Mouse (Mus musculus): ENCODE results near the gene Pex14.
"Not testable (repeated sequence)": the region's sequence is repeated elsewhere in the genome, so short reads cannot be mapped to it uniquely, and the experiment has no call there.

Pex14 gene

DNA sequence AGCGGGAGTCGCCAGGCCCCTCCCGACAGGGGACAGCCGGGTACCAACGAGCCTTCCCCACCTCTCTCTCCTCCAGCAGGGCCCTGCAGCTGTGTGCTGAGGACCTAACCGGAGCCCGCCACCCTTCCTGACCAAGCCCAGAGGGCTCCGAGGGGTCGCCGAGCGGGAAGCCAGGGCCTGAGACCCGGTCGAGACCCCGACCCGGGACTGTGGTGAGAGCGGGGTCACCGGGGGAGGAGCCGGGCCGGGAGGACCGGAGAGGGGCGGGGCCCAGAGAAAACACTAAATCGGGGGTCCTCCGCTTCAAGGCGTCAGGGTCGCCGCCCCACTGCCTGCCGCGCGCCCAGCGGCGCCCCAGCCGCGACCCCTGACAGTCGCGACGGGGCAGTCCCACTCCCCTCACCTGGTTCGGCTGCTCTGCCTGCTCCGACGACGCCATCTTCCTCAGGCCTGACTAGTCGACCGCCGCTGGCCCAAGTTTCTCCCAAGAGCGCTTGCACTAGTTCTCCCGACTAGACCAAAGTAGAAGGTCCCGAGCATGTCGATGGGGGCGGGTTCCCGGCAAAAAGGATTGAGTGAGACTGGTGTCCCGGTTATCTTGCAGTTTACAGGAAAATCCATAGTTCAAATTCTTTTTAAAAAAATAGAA is at the start of gene Pex14:
Gene Pex14 (minus strand): TSS at position 508 of the 649 bp plus-strand sequence.
- peak; percentile 79 for DNase-seq (ENCODE audit: low spot score)

DNA sequence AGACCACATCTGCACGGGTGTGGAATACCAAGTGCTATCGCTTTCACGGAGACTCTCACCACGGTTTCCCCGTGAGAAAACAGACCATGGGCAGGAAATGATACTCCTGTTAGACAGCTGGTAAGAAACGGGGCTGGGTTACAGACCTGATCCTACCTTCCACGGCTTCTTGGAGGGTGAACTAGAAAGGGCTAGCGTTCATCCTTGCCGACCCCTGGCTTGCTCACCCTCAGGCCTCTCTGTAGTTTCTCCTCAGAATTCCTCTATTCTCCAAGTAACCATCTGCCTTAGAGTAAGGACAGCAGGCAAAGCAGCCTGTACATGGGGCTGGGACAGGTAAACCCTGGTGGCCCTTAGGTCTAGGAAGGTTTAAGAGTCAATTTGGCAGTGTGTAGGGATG is 49.5 kb upstream of the Pex14 start:
- no peak for DNase-seq (ENCODE audit: low spot score)

DNA sequence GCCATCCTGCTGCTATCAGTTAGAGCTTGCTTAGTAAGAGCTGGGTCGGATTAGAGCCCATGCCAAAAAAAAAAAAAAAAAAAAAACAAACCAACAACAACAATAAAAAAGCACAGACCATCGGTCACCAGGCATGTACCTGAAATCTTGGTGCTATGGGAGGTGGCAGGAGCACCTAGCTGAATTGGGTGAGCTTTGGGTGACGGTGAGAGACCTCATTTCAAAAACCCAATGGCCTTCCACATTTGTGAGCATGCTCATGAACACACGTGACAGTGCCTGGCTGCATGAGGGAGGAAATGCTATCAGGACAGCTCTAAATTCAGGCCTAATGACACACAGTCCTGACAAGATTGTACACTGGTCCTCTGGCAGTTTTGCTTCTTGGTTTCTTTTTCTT is 48.4 kb upstream of the Pex14 start:
- DNase-seq (ENCODE audit: low spot score): no peak

GRCm38 (mm10) chr4:149147528-149147927 is 47.9 kb upstream of the Pex14 start:
- no peak for DNase-seq (ENCODE audit: low spot score)

DNA sequence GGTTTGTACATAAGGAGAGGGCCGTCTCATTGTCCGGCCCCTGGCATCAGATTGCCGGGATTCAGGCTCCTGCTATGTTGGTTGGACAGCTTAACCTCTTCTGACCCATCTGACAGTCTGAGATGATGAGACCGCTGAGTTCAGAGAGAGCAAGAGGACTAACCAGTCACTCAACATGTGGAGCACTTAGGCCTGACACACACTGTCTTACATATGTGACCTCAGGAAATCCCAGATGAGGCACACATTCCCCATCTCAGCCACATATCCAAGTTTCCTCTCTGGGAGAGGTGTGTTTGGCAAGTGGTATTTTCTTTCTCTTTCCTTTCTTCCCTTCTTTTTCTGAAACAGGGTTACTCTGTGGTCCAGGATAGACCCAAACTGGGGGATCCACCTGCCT is 45.5 kb upstream of the Pex14 start:
- DNase-seq (ENCODE audit: low spot score): no peak

- peak; percentile 68 for DNase-seq (ENCODE audit: low spot score)
These were observed 44.8 kb upstream of the Pex14 start for GRCm38 (mm10) chr4:149144459-149144858.

- no peak for DNase-seq (ENCODE audit: low spot score)
These were observed 43.9 kb upstream of the Pex14 start for GRCm38 (mm10) chr4:149143594-149143993.

- no peak for DNase-seq (ENCODE audit: low spot score)
These were observed 38.8 kb upstream of the Pex14 start for GRCm38 (mm10) chr4:149138515-149138914.

DNA sequence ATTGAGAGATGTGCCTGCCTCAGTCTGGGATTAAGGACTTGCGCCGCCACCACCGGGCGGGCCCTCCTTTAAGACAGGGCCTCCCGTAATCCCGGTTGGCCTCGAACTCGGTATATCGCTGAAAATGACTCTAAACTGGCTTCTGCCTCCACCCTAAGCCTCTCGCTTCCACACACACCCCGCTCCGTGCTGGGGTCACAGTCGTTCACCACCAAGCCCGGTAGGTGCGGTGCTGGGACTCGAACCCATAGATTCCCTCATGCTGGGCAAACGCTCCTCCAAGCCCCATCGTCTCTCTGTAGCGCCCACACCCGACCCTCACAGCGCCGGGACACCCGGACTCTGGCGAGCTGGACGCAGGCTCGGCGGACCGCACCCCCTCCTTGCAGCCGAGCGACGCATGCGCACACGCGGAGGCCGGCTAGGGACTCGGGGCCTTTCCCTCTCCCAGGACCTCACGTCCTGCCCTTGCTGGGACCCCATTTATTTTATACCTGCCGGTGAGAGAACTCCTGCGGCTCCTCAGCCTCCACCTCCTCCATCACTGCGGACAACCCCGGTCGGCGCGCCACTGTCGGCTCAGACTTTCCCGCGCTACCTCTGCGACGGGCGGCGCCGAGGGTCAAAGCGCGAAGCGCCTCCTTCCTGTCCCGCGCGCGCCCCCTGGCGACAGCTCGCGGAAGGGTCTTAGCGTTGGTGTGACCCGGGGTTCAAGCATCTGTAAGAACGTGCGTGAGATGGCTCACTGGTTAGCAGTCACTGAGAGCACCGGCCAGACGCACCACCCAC is 37.5 kb upstream of the Pex14 start, which contains the start of gene Cenps:
Gene Cenps (minus strand): TSS at position 648 of the 789 bp plus-strand sequence.
- peak; percentile 77 for DNase-seq (ENCODE audit: low spot score)

DNA sequence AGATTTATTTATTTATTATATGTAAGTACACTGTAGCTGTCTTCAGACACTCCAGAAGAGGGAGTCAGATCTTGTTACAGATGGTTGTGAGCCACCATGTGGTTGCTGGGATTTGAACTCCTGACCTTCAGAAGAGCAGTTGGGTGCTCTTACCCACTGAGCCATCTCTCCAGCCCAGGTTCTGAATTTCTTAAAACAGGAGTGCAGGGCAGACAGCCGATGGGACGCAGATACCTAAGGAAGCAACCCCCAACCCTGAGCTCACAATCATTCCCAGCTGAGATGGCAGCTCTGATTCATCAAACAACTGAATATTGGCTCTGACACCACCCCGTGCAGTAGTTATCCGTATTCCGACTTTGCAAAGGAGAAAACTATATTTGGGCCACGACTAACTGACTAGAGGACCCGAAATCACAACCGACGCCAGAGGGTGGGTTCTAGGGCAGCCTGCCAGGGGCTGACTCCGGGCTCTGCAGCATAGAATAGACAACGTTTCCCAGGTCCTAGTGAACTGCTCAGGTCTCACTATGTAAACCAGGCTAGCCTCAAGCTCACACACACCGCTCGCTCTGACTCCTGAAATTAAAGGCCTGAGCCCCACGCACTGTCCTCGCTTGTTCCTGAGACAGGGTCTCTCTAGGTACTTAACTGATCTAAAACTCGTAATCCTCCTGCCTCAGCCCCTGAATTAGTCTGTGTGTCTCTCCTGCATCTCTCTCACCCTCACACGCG is 36.6 kb upstream of the Pex14 start:
- no peak for DNase-seq (ENCODE audit: low spot score)

DNA sequence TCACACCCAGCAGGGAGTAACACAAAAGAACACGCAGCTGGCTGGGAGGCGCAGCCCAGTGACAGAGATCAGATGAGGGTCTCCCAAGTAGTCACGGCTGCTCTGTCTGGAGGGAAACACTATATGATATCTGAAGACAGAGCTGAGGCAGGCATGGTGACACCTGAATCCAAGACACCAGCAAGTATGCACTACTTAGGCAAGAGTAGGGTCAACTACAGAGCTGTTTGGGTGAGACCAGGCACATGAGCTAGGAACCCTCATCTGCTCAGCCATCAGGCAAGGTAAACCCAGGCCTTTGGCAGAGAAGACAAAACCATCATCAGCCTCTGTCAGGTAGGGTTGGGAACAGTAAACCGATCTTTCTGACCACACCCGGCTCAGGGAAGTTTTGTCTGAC is 33.7 kb upstream of the Pex14 start:
- no peak for DNase-seq (ENCODE audit: low spot score)

- no peak for DNase-seq (ENCODE audit: low spot score)
These were observed 32.3 kb upstream of the Pex14 start for GRCm38 (mm10) chr4:149131789-149132565.

DNA sequence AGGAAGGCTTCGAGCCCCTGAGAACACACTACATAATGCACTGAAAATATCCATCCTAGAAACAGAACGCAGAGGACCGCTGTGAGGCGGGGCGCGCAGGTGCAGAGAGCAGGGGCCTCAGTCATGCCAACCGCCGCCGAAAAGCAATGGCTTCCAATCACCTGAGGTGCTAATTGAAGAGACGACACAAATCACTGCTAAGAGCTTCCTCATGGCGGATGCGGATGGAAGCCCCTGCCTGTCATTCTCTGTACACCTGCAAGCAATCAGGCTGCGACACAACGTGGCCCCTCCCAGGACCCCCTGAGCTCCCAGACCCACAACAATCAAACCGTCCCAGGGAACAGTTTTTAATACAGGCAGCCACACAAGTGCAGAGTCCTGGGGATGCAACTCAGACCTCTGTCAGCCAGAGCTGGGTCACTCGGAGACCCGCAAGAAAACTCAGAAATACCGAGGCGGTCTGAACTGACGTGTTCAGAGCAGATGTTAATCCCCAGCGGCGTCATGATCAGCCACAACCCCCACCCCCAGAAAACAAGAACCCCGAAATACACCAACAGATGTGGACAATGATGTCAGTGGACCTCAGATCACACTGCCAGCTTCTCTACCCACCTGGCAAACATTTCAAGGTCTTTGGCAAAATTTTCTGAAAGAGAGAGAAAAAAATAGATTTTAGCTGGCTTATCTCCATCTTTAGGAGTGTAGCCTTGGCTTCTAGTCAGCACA is 31.5 kb upstream of the Pex14 start:
- no peak for DNase-seq (ENCODE audit: low spot score)

DNA sequence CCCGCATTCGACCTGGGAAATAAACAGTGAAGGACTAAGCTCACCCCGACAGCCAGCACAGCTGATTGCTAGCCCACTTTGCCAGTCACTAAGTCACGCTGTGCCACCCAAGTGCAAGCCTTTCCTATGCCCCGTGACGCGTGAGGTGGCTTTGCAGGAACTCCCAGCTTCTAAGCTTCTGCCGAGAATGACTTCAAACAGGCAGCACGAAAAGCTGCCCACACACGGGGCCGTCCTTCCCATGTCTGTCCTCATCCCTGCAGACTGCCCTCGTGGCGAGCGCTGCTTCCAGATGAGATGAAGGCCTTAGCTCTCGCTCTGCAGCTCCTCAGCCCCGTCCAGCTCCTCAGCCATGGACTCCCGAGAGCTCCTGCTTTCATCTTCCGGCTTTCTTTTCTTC is 28.8 kb upstream of the Pex14 start:
- DNase-seq (ENCODE audit: low spot score): no peak

GRCm38 (mm10) chr4:149126663-149127062 is 27.0 kb upstream of the Pex14 start, which contains the start of gene Cort:
Cort (minus strand) TSS chr4:149126763.
- DNase-seq (ENCODE audit: low spot score): no peak

DNA sequence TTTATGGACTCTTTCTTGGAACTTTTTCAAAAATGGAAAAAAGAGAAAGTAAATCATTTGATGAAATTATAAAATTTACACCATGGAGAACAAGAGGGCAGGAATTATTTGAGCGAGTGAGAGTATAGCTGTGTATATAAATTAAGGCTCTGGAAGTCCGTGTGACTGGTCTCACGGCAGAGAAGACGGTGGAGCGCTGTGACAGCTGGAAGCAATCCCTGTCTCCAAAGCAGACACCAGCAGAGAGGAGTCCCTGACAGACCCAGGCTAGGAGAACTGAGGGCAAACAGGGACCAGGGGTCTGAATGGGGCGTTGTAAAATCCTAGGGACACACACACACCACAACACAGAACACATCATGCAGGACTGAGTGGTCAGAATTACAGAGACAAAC is 26.4 kb upstream of the Pex14 start:
- no peak for DNase-seq (ENCODE audit: low spot score)

DNA sequence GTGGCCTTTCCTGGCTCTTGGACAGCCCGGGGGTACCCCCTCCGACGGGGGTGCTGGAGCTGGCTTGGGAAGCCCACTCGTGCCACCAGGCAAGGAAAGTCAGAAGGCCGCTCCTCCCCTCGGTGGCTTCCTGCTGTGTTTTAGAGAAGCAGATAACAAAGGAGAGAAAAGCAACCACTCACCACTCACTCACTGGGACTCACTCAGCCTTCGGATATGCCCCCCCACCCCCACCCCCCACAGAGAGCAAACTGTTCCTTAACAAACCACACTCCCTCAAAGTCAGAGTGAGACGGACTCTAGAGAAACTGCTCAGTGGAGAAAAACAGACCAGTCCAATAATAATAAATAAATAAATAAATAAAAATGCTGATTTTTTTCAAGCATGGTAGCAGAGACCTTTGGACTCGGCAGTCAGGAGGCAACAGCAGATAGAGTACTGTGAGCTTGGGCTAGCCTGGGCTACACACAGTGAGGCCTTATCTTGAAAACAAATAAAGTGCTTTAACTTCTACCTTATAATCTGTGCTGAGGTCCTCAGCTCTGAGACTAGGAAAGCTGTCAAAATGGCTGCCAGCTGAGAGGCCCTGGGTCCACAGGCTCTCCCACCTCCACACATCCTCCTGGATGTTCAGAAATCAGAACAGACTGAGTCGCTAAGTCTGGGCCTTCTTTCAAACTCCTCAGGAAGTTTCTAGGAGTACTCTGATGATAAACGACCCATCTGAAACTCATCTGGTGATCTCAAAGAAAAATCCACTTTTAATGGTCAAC is 25.9 kb upstream of the Pex14 start:
- DNase-seq (ENCODE audit: low spot score): no peak

DNA sequence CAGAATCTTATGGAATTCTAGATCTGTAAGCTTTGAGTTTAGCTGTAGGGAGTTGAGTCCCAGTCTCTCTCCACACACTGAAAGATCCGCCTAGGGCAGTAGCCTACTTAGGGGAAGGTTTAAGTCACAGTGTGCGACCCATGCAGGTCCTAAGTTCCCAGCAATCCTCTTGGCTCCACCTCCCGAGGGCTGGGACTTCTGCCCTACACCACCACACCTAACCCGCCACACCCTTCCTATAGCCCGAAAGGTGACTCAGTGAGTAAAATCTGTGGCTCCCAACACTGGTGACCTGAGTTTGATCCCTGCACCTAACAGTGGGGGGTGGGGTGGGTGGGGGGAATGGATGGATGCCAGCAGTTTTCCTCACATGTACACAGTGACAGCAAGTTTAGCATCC is 23.8 kb upstream of the Pex14 start:
- no peak for DNase-seq (ENCODE audit: low spot score)

DNA sequence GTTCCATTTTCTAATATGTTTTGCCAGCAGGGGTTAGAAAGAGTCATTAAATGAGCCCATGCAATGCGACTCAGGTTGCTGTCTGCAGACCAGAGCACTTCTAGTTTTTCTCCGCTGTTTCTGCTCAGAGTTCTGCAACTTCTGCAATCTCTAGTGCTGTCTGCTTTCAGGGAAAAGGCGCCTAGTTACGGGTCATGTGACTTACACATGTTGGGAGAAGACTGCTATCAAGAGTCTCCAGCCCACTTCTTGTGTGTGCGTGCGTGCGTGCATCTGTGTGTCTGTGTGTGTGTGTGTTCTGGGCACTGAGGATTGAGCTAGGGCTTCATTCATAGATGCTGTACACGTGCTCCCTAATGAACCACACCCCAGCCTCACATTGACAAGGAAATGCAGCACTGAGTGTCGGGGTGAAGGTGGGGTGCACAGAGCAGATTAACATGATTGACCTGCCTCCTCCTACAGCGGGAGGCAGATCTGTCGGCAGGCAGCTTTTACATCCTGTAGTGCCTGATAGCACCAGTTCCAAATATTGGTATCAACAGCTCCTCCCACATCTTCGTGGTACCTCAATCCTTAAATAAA is 20.4 kb upstream of the Pex14 start:
- DNase-seq (ENCODE audit: low spot score): not testable (repeated sequence)

GRCm38 (mm10) chr4:149103875-149104561 is 4.3 kb upstream of the Pex14 start, which contains the start of gene Dffa:
Dffa (plus strand) TSS chr4:149104146.
- DNase-seq (ENCODE audit: low spot score): peak; percentile 87
